Mouse (Mus musculus): ENCODE results near the gene Cp. TPM values are rescaled to one million over a fixed set of nuclear protein-coding genes. Genes with fewer than 3 reads are reported as not detected.

The Cp gene
- total RNA-seq, 1 experiment from 2014 or later: 0.12 TPM

- ATAC-seq (ENCODE audit: extremely low read depth, insufficient number of reproducible peaks, low FRiP score, poor library complexity, severe bottlenecking): peak; percentile 100
Observed at GRCm38 (mm10) chr3:20057306-20058196, 100.7 kb downstream of the Cp start, which contains the start of gene Hltf. TSS of gene Hltf (plus strand) at chr3:20057811.

- no peak for ATAC-seq (ENCODE audit: extremely low read depth, insufficient number of reproducible peaks, low FRiP score, poor library complexity, severe bottlenecking)
Observed at GRCm38 (mm10) chr3:20058197-20058541, 101.3 kb downstream of the Cp start.

Other genes with a start within 250 kb of the Cp start
- 144 and 154 TPM in 2 replicates for gene Hps3, start 78.3 kb downstream of the Cp start, total RNA-seq (2017)
- 64.6 and 82.5 TPM in 2 replicates for gene Hltf, start 100.8 kb downstream of the Cp start, total RNA-seq (2017)
- 21.6 and 27.8 TPM in 2 replicates for gene Gyg, start 198.3 kb downstream of the Cp start, total RNA-seq (2017)

All from neutrophil, adult 5-6 weeks (primary cell).